Mouse (Mus musculus): ENCODE results near the gene Foxl1. TPM values are rescaled to one million over a fixed set of nuclear protein-coding genes. Genes with fewer than 3 reads are reported as not detected.

Foxl1 gene
- polyA plus RNA-seq, 1 experiment = 0.37 TPM

DNA sequence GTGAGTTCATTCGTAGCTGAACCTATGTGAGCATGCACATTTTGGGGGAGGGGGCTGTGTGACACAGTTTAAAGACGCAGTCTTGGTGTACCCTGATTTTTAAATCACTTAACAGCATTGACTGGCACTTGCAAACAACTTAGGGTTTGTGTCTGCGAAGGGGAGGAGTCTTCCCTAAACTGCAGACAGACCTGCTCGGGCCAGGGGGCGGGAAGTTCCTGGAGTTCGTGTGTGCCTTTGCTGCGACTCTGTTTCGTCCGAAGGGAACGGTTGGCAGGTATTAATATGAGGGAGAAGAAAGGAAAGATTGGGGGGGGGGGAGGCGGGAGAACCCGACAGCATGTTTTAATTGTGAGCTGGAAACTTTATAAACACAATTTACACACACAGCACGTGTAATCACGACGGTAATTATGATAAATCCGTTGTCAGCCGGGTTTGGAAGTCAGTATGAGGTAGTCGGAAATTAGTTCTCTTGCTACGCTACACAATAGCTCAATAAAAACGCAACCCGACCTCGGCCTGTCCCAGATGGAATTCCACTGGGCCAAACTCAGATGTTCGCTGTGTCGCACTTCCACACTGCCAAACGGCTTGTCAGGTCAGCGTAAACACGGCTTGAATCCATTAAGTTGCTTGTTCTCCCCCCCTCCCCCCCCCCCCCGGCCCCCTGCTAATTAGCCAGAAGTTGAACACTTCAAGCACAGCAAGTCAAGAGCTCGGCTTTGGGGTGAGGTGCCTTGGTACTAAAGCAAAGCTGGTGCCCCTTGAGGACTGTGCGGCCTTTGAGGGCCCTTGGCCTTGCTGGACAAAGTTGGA is 47.2 kb downstream of the Foxl1 start:
- TF ChIP-seq CTCF (IDR thresholded peaks at IDR 0.05; ENCODE audit: borderline replicate concordance, extremely low read depth, insufficient read depth, insufficient read length) (no peak), POLR2A (IDR thresholded peaks at IDR 0.05; ENCODE audit: borderline replicate concordance, extremely low read depth, insufficient read depth, insufficient read length, poor library complexity, severe bottlenecking) (no peak)
- peak; percentile 39 for DNase-seq (ENCODE audit: low read depth)

DNA sequence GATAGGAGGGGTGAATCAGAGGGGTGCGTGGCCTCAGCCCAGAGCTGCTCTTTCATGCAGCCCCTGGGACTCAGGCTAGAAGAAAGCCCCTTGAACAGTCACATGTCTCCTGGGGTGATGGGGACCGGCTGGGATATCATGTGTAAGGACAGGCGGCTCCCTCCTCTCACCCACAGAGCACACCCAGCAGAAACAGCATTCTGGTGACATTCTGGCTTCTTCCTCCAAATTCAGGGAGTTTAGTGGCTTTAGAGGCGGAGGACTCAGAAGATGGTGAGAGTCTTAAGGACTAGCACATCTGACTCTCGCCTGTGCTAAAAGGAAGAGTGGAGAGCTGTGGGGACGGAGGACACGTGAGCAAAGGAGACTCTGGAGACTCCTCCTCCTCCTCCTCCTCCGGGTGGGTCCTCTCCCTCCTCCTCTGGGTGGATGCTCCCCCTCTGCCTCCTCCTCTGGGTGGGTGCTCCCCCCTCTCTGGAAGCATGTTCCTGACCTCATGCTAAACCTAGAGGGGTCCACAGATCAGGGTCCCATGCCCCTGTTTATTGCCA is 47.9 kb downstream of the Foxl1 start:
- DNase-seq (ENCODE audit: low read depth) = no peak
- TF ChIP-seq POLR2A (IDR thresholded peaks at IDR 0.05; ENCODE audit: borderline replicate concordance, extremely low read depth, insufficient read depth, insufficient read length, poor library complexity, severe bottlenecking) (no peak), CTCF (IDR thresholded peaks at IDR 0.05; ENCODE audit: borderline replicate concordance, extremely low read depth, insufficient read depth, insufficient read length) (no peak)

- TF ChIP-seq POLR2A (IDR thresholded peaks at IDR 0.05; ENCODE audit: borderline replicate concordance, extremely low read depth, insufficient read depth, insufficient read length, poor library complexity, severe bottlenecking) (no peak), CTCF (IDR thresholded peaks at IDR 0.05; ENCODE audit: borderline replicate concordance, extremely low read depth, insufficient read depth, insufficient read length) (no peak)
- DNase-seq (ENCODE audit: low read depth) = peak; percentile 52
These were observed 48.6 kb downstream of the Foxl1 start for GRCm38 (mm10) chr8:121176291-121176690.

Other genes starting within 250 kb of the Foxl1 start
- gene Foxf1, start 43.6 kb upstream of the Foxl1 start, polyA plus RNA-seq (2012; rRNA removed) = 1.2 and 1.3 TPM in 2 replicates
- 81.0 and 120 TPM in 2 replicates for gene Mthfsd, start 19.5 kb upstream of the Foxl1 start, polyA plus RNA-seq (2012; rRNA removed)
- 1.4 and 3.5 TPM in 2 replicates for gene Foxc2, start 11.8 kb upstream of the Foxl1 start, polyA plus RNA-seq (2012; rRNA removed)

Data from brain, embryonic 14.5 days (tissue).